Mouse (Mus musculus) embryo, embryonic 10.5 days (tissue): ENCODE data around the gene Tnfrsf23.
"Not testable (repeated sequence)": the region's sequence is repeated elsewhere in the genome, so short reads cannot be mapped to it uniquely, and the experiment has no call there.

Experiments used
- DNase-seq: peaks from one replicate; pipeline ENCODE4 v3.0.0-alpha.2; 2015; ENCODE audit warnings: low spot score

The Tnfrsf23 gene

GRCm38 (mm10) chr7:143685359-143686067 is at the start of gene Tnfrsf23:
Tnfrsf23 (minus strand) TSS chr7:143685872.
- DNase-seq, result peak; percentile 84

GRCm38 (mm10) chr7:143733746-143734145 is 48.1 kb upstream of the Tnfrsf23 start:
- no peak for DNase-seq

GRCm38 (mm10) chr7:143729886-143730285 is 44.2 kb upstream of the Tnfrsf23 start:
- no peak for DNase-seq

DNA sequence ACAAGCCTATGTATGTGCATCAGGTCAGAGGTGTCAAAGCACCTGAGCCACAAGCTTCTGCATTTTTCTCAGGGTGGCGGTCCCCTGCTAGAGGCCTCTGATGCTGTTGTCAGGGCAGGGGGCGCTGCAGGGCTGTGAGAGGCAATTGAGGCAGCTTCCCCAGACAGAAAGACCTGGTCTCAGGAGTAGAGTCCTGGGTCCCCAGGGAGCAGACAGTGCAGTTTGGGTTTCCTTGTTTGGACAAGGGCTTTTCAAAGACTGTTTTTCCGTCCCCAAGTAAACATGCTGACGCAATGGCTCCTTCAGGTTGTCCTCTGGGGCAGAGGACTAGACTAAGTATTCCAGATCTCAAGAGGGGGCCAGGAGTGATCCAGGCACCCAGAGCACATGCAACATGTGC is 40.7 kb upstream of the Tnfrsf23 start:
- no peak for DNase-seq

DNA sequence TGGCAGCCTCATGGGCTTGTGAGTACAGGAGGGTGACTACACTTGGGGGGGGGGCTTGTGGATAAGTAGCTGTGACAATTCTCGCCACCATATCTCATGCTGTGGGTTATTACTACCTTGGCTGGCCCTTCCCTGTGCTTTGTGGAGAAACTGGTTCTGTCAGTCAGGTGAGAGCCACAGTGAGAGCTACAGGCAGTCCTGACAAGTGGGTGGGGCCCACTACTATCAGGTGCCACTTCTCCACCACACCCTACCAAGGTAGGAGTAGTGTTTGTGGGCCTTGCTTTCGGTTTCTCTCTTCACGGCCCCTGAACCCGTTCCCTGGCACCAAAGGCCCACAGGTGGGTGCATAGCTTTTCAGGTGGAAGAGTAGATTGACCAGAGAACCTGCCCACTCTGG is 38.2 kb upstream of the Tnfrsf23 start:
- DNase-seq, result no peak

GRCm38 (mm10) chr7:143722646-143723045 is 37.0 kb upstream of the Tnfrsf23 start:
- DNase-seq, result no peak

DNA sequence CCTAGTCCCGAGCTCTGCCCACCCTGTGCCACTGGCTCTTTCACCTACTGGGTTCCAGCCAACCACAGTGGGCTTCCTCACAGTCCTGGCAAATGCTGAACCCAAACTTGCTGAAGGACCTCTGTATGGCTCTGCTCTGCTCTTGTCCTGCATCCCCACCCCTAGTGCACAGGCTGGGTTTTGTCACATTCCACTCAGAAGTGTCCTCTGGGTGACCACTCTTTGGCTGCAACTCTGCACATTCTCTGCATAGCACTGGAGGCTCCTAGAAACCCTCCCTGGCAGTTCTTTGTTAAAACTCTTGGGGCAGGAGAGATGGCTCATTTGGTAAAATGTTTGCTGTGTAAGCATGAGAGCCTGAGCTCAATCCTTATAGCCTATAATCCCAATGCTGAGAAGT is 32.1 kb upstream of the Tnfrsf23 start:
- no peak for DNase-seq

DNA sequence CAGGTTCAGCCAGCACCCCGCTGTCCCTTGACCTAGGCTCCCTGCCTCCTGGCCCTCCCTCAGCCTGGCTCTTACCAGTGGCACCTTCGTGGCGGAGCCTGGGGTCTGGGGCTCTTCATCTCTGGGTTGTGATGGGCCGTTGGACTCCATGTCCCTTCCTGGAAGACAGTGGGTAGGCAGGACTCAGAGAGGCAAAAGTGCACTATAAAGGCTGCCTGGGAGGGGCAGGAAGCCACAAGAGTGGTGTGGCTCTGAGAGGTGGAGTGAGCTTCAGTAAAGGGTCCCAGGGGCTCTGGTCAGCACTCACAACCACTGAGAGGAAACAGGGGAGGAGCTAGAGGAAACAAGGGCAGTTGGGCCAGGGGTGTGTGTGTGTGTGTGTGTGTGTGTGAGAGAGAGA is 27.7 kb upstream of the Tnfrsf23 start:
- no peak for DNase-seq

- DNase-seq, result no peak
Observed at GRCm38 (mm10) chr7:143712771-143713348, 27.2 kb upstream of the Tnfrsf23 start.

GRCm38 (mm10) chr7:143712023-143712422 is 26.4 kb upstream of the Tnfrsf23 start:
- DNase-seq, result no peak

DNA sequence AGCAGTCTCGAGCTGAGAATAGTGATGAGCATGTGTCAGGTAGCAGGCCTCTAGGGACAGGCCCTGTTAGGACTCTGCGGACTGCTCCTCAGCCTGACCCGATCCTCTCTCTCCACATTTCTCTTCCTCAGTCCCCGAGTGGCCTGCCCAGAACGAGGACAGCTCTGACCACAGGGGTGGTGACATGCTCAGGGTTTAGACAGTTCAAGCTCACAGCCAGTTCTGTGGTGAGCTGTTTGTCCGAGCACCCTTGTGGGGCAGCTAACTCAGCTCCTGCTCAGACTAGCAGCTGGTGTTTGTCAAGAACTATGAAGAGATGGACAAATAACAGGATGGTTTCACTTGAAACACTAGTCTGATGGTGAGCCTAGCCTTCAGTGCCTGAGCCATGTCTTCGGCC is 25.7 kb upstream of the Tnfrsf23 start:
- no peak for DNase-seq

GRCm38 (mm10) chr7:143709395-143709794 is 23.7 kb upstream of the Tnfrsf23 start:
- DNase-seq, result no peak

- DNase-seq, result peak; percentile 98
Observed at GRCm38 (mm10) chr7:143706697-143707438, 21.2 kb upstream of the Tnfrsf23 start.

- peak; percentile 57 for DNase-seq
Observed at GRCm38 (mm10) chr7:143696140-143696539, 10.5 kb upstream of the Tnfrsf23 start.

- DNase-seq, result no peak
Observed at GRCm38 (mm10) chr7:143694550-143694949, 8.9 kb upstream of the Tnfrsf23 start.

GRCm38 (mm10) chr7:143692746-143693510 is 7.3 kb upstream of the Tnfrsf23 start:
- DNase-seq, result no peak

DNA sequence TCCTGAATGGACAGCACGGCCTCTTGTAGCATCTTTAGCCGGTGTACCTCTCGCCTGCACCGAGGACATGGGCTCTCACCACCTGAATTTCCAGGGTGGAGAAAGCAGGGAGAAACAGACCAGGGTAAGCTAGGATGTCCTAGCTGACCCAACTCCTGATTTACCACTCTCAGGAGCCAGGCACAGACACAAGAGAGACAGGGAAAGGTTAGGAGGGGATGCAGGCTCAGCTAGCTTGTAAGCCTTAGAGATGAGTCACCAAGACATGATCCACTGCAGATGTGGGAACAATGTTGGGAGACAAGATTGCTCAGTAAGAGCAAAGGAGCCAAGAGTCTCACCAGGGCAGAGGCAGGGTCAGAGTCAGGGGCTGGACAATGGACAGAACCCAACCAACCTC is 6.2 kb upstream of the Tnfrsf23 start:
- no peak for DNase-seq

DNA sequence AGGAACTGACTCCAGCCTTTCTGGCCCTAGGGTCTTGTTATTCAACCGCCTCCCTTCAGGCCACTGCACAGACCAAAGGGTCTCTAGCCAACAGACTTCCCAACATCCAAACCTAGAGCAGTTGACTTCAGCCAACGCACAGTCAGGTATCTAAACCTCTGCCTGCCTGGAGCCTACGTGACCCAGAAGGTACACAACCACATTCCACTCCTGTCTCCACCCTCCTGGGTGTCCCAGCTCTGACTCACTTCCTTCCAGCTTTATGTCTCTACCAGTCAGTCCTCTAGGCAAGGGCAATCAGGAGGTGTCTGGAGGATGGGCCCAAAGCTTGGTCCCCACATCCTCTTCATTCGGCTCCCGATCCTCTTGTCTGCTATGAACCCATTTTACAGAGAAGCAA is 5.5 kb upstream of the Tnfrsf23 start:
- DNase-seq, result no peak

- no peak for DNase-seq
Observed at GRCm38 (mm10) chr7:143689946-143690345, 4.3 kb upstream of the Tnfrsf23 start.

GRCm38 (mm10) chr7:143689481-143689880 is 3.8 kb upstream of the Tnfrsf23 start:
- no peak for DNase-seq

DNA sequence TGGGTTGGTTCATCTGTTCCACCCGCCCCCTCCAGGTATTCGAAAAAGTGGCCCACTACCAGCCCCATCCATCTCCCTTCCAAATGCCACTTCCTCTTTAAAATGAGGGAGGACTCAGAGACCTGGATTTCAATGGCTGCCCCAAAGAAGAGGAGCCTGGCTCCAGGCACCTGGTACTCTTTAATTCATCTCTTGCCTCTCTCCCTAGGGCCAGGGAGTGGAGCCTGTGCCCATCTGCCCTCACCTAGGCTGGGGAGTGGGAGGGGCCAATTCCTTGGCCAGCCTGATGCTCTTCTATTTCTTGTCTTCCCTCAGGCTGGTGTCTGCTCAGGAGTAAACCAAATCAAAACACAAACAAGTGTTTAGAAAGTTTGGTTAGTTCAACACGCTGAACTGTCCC is 1.0 kb upstream of the Tnfrsf23 start:
- not testable (repeated sequence) for DNase-seq

- DNase-seq, result not testable (repeated sequence)
Observed at GRCm38 (mm10) chr7:143686191-143686590, 519 bp upstream of the Tnfrsf23 start.
